ENCODE assay signal across 26 mouse cellular contexts in genomic region chr1:177029032-177029431, GRCm38 (mm10).
"Had no signal": no experiment of that assay in that cellular context is flagged by ENCODE, and none has a peak within 500 bp of the region (broad histone marks: within the 10 kb centered on the region; RNA-seq: fewer than 3 reads in every experiment).

No protein-coding gene starts in this region.

- H3K36me3 ChIP-seq: heart, embryonic 15.5 days; intestine, embryonic 15.5 days; liver, embryonic 12.5 days had no signal

- ATAC-seq: hindbrain, embryonic 16.5 days; inflammation-experienced regulatory T-cells, adult 6 months; intestine, embryonic 15.5 days; intestine, postnatal 0 days; liver, embryonic 12.5 days had no signal

- H3K4me3 ChIP-seq: heart, adult 2 months; heart, embryonic 10.5 days; heart, embryonic 12.5 days; heart, embryonic 15.5 days; hindbrain, embryonic 13.5 days; intestine, embryonic 15.5 days; kidney, embryonic 15.5 days; limb, embryonic 13.5 days; limb, embryonic 15.5 days; liver, embryonic 12.5 days had no signal

- H3K4me1 ChIP-seq: intestine, embryonic 15.5 days; kidney, embryonic 15.5 days; limb, embryonic 13.5 days; limb, embryonic 15.5 days; liver, embryonic 12.5 days had no signal

- DNase-seq: gastrocnemius, postnatal 14 days; gastrocnemius, postnatal 36 days; heart, adult 2 months; heart, postnatal 14 days; heart, postnatal 36 days; kidney, adult 2 months; kidney, adult 9 months; kidney, postnatal 14 days; kidney, postnatal 36 days; layer of hippocampus, adult 9-11 months; layer of hippocampus, postnatal 36 days; left cerebral cortex, postnatal 4 days had no signal

- H3K9me3 ChIP-seq: heart, embryonic 10.5 days; heart, embryonic 12.5 days; heart, embryonic 15.5 days; hindbrain, embryonic 13.5 days; intestine, embryonic 15.5 days; kidney, embryonic 15.5 days; limb, embryonic 13.5 days; limb, embryonic 15.5 days; liver, embryonic 12.5 days had no signal

- H3K9ac ChIP-seq: heart, embryonic 12.5 days; heart, embryonic 15.5 days; hindbrain, embryonic 13.5 days; intestine, embryonic 15.5 days; kidney, embryonic 15.5 days; limb, embryonic 13.5 days; limb, embryonic 15.5 days; liver, embryonic 12.5 days; liver, embryonic 14.5 days had no signal

- H3K4me2 ChIP-seq: heart, embryonic 12.5 days; heart, embryonic 15.5 days; hindbrain, embryonic 13.5 days; intestine, embryonic 15.5 days; kidney, embryonic 15.5 days; limb, embryonic 13.5 days; limb, embryonic 15.5 days; liver, embryonic 12.5 days had no signal

- H3K27me3 ChIP-seq: heart, embryonic 12.5 days; heart, embryonic 15.5 days; hindbrain, embryonic 13.5 days; intestine, embryonic 15.5 days; kidney, embryonic 15.5 days; limb, embryonic 13.5 days; limb, embryonic 15.5 days; liver, embryonic 12.5 days had no signal

- H3K27ac ChIP-seq: heart, adult 2 months; heart, embryonic 10.5 days; heart, embryonic 15.5 days; hindbrain, embryonic 13.5 days; intestine, embryonic 15.5 days; kidney, embryonic 15.5 days; kidney, postnatal 0 days; limb, embryonic 13.5 days; limb, embryonic 15.5 days; liver, embryonic 12.5 days; liver, embryonic 14.5 days had no signal
